Mouse (Mus musculus) testis, postnatal 10 days (tissue): ENCODE data around the gene 2310009B15Rik.

Experiments
- DNase-seq: peaks from one replicate; pipeline ENCODE4 v3.0.0; 2021; ENCODE audit warnings: low spot score

The 2310009B15Rik gene

DNA sequence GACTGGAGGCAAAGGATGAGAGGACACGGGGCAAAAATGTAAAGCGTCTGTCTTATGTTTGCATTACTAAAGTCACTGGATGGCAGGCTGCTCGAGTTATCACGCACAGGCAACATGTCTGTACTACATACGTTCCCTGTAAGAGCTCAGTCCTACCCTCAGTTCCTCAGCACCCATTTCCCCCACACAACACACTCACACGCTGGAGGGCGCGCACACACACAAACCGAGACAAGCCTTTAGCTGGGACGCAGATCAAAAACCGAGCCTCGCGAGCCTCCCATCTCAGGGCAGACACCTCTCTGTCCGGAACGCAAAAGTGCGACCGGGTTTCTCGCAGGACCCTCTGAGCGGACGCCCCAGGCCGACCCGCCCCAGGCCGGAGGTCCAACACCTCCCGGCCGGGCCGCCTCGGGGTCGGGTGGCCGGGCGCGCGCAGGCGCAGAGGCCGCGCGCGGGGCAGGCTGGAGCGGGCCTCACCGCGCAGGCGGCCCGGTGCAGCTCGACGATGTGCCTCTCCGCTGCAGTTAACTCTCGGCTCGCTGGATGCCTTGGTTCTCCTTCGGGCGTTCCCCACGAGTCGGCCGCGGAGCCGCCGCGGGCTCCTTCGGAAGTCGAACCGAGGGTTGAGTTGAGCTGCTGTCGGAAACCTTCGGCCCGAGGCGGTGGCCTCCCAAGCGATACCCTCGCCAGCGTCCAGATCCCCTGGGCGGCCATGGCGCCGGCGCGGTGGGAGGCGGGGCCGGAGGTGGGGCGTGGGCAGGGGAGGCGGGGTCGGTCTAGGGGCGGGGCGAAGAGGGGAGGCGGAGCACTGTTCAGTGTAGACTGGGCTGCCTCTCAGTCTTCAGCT is at the start of gene 2310009B15Rik:
TSS of gene 2310009B15Rik (minus strand) at position 752 of the 850 bp plus-strand sequence.
- peak; percentile 94 for DNase-seq

DNA sequence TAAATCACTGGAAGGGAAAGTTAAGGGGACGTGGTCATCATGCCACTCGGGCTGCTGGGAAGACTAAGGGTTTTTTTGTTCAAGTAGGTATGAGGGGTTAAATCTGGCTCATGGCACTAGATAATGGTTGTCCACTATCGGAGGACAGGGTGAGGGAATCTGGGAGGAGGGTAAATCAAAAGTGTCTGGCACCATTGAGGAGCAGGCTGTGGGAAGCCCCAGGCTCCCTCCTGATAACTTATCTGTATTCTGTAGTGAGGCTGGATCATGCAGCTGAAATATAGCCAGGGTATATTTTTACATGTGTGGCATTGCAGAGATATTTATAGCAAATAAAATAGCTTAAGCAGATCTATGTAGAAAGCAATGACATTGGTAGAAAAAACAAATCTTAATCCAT is 49.6 kb upstream of the 2310009B15Rik start:
- DNase-seq, result no peak

DNA sequence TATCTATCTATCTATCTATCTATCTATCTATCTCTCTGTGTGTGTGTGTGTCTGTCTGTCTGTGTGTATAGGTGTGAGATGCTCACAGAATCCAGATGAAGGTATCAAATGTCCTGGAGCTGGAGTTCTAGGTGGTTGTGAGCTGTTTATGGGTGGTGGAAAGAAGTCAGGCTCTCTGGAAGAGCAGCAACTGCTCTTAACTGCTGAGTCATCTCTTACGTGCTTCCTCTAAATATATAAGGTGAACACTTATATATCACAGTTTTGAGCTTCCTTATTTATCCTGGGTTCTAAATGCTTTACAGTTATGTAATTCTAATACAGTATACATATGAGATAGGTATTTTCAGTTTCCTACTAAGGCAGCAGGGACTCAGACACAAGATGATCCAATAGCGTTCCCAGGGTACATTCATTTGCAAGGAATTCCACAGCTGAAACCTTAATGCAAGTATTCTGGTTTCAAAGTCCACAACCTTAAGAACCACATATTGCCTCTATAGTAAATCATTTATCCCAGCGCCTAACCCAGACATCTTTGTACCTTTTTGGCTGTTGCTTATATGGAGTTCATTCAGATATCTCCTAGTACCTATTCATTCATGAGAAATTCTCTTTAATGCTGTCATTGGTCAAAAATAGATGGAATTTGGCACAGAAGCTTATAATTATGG is 48.6 kb upstream of the 2310009B15Rik start:
- DNase-seq, result no peak

DNA sequence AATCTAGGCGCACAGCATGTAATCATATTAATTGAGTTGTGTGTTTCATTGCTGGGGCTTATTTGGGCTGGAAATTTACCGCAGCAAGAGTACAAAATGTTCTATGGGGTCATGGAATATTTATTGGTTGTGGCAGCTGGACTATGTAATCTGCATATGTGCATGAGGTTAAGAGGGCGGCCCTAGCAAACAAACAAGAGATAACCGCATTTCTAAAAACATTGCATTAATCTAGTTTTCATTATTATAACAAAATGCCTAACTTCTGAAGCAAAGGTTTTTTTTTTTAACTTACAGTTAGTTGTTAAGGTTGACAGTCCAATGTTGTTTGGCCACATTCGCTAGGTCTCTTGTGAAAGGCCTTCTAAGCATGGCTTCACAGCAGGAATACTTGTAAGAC is 47.2 kb upstream of the 2310009B15Rik start:
- DNase-seq, result no peak

DNA sequence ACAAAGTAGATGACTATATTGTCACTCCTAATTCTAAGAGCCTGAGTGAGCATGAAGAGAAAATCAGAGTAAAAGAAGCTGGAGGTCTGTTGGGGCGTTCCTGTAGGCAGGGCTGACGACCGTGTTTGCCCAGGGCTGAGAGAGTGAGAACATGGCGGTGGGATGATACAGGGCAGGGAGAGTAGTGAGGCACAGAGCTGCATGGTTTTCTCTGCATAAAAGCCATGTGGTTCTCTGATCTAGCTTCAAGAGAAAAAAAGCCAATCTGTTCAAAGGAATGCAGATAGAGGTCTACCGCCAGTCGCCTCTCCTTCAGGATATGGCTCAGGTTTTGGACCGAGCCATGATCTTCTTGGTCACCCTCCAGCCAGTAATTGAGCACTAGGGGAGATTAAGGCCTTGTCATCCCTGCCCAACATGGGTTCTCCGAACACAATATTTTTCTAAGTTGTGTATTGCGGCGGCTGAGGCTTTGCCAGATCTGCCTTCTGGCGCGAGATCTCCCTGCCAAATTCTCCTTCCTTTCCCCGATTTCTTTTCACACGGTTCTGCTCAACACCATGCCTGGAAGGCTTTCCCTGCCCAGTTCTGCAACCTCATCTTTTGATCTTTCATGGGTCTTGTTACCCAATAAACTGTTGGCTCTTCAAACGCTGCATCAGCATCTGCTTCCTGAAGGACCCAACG is 44.9 kb upstream of the 2310009B15Rik start:
- no peak for DNase-seq

DNA sequence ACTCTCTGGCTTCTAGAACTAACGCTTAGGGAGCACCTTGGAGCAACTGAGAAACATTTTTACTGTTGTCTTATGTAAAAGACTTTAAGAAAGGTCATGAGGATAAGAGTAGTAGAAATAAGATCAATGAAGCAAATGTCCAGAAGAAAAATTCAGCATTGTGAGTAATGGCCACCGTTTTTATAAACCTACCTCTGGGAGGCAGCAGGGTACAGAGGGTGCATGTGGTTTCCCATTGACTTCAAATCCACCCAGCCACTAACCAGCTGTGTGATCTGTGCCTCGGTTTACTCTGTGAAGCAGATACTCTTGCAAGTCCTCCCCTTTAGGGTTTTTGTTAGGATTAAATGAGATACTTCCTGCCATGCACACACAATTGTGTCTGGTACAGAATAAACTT is 39.4 kb upstream of the 2310009B15Rik start:
- DNase-seq, result no peak

DNA sequence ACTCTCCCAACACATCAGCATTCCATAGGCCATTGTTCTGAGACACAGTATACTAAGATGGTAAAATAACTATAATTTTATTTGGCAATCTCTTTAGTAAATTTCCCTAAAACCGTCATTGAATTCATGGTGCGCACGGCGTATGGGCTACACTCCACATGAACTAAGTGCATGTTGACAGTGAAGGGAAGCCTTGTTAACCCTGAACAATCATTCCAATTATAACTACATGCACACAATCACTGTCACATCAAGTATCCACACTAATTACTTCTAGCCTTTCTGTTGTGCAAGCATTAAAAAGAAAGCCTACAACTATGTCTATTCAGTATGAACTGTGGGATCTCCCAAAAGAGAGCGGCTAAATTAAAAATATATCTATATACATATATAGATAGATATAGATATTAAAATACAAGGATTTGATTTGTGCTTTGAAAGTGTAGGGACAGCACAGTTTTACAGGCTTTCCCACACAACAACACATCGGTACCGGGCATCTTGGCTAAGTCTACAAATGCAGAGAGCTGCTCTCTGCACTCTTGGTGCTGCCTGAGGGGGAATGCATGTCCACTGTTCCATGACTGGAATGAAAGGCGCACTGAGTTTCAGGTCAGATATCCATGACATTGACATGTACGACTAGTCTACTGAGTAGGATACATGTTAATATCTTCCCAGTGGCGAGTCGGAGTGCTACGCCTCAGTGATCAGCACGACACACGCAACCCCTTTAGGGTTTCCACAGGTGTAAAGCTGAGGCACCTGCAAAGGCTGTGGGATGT is 21.0 kb upstream of the 2310009B15Rik start:
- DNase-seq, result no peak

DNA sequence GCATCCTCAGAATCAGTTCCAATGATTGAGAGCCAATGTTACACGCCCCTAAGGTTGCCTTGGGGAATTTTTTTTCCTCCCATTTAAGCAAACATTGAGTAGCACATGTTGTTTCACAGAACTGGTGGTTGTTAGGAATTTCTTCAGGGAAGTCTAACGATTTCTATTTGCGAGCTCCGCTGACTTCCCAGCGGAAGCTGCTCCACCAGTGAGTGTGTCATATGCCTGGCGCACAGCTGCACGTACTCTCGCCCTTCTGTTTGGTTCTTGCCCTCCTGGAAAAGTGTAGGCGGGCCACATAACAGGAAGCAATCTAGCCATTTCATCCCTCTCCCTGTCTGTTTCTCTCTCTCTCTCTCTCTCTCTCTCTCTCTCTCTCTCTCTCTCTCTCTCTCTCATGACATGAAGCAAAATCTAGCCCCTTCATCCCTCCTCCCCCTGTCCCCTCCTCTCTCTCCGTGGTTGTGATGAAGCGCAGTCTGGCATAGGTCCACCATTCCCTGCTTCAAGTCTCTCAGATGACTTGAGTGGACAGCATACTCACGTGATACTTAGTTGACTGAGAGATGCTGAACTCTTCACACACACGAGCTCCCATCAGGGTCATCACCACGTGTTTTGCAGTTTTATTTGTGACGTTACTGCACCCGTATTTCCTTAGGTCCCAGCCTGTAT is 19.9 kb upstream of the 2310009B15Rik start:
- no peak for DNase-seq

DNA sequence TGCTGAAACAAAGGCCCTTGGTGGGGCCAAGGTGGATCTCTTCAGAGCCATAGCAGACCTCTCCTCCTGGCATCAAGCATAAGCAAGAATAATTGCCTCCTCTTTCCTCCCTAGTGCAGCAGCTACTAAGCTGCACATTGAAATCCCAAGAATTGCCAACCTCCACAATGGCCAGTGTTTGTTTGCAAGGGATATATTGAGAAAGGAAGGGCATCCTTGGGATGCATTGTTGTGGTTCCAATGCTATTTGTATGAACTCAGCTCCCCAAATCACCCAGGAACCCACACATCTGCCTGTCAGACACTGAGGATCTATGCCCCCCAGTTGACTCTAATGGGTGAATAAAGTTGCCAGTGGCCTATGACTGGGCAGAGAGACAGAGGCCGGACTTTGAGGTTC is 5.8 kb downstream of the 2310009B15Rik start:
- no peak for DNase-seq

DNA sequence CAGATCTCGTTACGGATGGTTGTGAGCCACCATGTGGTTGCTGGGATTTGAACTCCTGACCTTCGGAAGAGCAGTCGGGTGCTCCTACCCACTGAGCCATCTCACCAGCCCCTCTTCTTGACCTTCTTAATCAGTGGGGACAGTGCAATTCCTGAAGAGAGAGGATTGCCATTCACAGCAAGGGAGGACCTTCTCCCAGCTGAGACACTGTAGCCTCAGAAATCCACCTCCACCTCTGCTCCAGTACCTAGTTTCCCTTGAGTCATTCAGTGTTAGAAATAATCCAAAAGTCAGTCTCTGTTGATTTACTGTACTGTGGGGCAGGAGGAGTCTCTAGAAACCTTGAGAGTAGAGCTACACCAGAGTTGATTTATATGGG is 6.5 kb downstream of the 2310009B15Rik start:
- DNase-seq, result no peak

DNA sequence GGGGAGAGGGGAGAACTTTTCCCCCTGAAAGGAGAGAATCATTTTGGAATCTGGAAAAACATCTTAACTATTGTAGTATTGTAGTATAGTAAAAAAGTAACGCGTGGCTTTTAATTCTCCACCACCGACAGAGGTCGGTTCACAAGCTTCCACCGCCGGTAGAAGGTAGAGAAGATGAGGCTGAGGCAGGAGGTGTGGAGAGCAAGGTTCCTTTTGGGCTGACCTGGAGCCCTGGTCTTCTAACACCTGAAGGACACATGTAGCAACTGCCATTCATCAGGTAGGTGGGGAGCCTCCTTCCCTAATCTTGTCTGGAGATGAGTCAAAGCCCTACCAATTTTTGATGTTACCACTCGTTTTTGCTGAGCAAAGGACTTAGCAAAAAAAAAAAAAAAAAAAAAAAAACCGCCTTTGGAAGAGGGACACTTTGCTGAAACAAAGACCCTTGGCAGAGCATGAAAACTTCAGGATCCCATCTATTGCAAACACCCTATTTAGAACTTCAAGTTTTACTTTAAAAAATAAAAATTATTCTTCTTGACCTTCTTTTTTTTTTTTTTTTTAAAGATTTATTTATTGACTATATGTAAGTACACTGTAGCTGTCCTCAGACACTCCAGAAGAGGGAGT is 7.0 kb downstream of the 2310009B15Rik start:
- DNase-seq, result no peak

DNA sequence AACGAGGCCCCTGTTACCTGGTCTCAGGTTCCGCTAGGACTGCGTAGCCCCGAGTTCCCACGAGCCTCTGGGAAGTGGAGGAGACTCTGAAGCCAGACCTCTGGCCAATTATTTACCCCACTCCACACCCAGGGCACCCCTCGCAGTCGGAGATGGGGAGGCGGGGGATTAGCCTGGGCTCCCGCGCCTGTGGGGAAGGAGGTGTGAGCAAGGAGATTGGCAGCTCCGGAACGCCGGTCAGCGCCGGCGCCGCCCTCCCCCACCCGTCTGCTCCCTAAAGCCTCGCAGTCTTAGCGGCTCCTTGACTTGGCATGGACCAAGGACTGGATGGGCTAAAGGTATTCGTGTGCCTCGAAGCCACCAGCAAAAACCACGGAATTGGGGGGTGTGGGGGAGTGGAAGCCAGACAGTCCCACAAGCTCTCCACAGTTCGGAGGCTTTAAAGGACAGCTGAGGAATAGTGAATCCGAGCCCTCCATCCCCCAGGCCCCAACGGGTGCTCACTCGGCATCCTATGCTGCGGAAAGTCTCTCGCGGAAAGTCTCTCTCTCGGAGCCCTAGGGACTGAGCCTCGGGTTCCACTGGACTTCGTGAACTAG is 8.0 kb downstream of the 2310009B15Rik start, which contains the start of gene Lhx9:
TSS of gene Lhx9 (minus strand) at position 67 of the 599 bp plus-strand sequence.
- DNase-seq, result peak; percentile 62

DNA sequence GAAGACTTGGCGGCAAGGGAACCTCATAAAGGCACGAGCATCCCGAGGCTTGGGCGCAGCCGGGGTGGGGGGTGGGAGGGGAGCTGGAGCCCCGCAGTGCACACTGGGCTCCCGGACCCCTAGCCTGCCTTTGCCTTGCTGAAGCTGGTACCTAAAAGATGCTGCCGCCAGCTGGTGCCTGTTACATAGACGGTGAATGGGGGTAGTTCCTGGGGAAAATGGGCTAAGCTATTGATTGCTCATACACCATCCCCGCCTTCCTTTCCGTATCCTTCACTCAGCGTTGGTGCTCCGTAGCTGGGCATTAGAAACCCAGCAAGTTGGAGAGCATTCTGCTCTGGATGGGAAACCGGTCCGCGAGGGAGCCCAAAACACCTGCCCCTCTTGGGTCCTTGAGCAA is 8.6 kb downstream of the 2310009B15Rik start:
- DNase-seq, result no peak

DNA sequence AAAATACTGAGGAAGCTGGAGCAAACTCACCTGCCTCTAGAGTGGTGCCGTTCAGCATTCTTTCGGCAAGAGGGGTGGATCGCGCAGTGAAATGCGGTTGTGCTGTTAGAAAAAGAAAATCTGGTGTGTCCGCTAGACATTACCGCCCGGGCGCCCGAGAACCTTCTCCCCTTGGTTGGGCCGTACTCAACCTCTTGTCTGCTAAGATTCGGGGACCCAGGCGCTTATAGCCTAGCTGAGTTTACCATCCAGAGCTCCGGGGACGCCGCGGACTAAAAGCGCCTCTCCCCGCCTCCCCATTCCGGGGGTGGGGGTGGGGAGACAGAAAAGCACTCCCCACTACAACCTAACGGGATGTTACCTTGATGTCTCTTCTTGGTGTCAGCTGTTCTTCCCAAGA is 9.5 kb downstream of the 2310009B15Rik start:
- peak; percentile 47 for DNase-seq

DNA sequence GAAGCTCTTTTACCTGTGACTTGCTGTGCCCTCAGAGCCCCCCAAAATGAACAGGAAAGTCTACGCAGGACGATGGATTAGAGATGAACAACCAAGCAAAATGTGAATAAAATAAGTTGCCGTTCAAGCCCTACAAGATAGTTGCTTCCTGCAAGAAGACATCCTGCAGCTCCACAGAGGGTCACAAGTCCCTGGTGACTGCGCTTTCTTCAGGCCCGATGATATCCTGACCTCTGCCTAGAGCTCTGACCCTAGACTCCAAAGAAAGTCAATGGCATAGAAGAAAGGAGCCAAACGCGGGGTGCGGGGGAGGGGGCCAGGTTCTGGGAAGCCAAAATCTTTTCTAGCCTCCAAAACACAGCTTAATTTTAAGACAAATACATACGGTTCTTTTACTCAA is 10.1 kb downstream of the 2310009B15Rik start:
- no peak for DNase-seq

DNA sequence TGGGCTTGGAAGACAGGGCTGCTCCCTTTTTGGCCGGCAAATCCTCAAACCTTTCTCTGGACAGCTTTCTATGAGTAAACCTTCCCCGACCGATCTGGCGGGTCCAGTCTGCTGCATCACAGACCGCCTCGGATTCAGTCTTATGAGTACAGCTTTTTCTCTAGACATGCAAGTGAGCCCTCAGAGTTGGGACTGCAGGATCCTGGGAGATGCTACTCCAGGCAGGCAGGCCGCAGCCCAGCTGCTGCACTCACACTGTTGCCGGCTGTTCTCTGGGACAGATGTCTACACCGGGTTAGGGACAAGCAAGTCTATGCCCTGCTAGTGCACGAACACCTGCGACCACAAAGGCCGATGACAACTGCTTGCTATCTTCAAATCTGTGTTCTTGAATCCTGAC is 10.5 kb downstream of the 2310009B15Rik start:
- DNase-seq, result no peak

DNA sequence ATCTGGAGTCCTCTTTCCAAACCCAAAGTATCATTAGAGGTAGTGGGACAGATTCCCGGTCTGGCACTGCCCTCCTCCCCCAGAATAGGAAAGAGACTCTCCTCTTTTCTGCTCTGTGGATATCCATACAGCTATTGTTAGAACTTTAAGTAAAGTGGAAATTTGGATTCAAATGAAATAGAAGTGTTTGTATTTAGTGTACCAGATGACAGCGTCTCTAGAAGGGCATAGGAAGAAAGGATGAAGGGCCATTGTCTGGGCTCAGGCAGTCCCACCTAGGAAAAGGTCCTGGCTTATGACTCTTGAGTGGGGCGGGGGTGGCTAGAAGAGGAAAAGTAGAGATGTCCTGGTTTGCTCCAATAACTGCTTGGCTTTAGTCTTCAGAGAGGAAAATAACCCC is 11.2 kb downstream of the 2310009B15Rik start:
- no peak for DNase-seq

DNA sequence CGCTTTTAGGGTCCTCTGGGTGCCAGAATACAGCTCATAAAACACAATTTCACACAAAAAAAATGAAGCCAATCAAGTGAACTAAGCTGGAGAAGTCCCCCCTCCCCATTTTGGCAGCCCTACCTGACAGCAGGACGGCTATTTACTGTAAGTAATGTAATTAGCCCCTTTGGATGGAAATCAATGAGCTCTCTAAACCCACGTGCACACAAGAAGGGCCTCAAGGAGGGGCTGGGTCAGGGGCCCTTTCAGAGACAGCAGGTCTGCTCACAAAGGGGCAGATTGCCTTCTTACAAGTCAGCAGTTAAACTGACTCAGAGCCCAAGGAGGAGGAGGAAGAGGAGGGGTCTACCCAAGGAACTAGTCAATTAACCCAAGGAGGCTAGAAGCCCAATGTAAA is 12.5 kb downstream of the 2310009B15Rik start:
- DNase-seq, result no peak

DNA sequence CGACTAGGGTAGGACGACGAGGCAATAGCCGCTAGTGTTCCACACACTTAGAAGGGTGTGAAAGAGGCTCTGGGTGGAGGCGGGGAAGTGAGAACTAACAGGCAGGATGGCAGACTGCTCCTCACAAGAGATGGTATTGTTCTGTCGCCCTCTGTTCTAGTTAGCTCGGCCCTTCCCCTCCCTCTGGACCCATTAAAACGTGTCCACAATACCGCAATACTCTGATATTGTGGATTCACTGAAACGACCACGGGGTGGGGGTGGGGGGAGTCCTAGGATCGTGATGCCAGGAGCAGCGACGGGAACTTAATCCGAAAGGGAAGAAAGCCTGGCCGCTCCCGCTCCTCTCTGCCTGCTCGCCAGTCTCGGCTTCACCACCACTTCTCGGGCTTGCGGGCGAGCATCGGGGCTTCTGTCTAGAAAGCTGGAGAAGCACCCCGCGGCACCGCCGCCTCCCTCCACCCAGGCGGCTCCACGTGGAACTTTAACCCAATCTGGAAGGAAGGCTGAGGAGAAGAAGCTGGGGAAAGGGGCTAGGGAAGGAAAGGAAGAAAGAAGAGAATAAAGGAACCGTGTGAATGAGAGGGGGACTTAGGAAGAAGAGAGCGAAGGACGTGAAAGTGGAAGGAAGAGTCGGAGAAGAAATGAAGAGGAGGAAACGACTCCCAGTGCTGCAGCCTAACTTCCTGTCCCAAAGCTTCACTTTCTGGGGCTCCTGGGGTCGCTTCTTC is 13.1 kb downstream of the 2310009B15Rik start:
- no peak for DNase-seq

DNA sequence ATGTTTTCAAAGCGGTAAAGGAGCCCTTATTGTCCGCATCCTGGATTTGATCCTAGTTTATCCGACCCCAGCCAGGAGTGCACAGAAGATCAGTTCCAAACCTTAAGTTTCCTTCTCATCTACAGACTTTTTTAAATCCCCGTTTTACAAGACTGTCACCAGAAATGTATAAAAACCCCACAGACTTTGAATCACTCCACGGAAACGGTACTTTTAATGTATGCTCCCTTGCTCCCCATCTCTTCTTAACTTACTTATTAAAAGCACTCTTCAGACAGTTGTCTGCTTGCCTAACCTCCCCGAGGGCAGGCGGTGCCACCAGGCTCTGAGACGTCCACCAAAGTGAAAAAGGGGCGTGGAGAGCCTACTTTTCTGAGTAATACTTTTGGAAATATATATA is 13.9 kb downstream of the 2310009B15Rik start:
- no peak for DNase-seq
